Mouse (Mus musculus) embryonic fibroblast, embryonic 13.5 days (primary cell): ENCODE results near the gene Smad3.

ENCODE experiments used
- CTCF ChIP-seq: IDR thresholded peaks from 2 replicates; pipeline ENCODE4 v1.5.1; 2011; ENCODE audit warnings: mild to moderate bottlenecking, control low read depth, low read length, moderate library complexity, borderline replicate concordance; ENCODE audit not compliant: insufficient read depth
- POLR2A ChIP-seq: IDR thresholded peaks from 2 replicates; pipeline ENCODE4 v1.6.1; 2011; ENCODE audit warnings: low read depth, mild to moderate bottlenecking, control low read depth, low read length, moderate library complexity

DNA sequence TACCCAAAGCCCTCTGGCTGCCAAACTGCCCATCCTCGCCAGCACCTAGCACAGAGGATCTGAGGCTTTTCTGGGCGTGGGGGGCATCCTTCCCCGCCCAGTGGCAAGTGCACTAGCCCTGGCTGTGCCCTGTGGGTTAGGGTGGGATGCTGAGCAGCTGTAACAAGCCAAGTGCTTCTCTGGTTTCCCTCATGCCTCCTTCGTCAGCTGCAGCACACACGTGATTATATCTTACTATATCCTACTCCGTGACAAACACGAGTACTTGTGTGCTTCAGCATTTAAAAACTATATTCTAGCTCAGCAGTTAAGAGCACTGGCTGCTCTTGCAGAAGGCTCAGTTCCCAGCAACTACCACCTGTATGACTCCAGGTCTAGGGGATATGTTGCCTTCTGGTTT is 44.7 kb upstream of the Smad3 start:
- no peak for TF ChIP-seq CTCF
- no peak for TF ChIP-seq POLR2A
